Mouse (Mus musculus): ENCODE data around the gene Clybl.

Gene Clybl

GRCm38 (mm10) chr14:122387781-122388180 is 206.3 kb downstream of the Clybl start:
- DNase-seq (ENCODE audit: low spot score), result no peak

GRCm38 (mm10) chr14:122388431-122389031 is 207.0 kb downstream of the Clybl start:
- no peak for DNase-seq (ENCODE audit: low spot score)

- DNase-seq (ENCODE audit: low spot score), result no peak
Observed at GRCm38 (mm10) chr14:122389684-122390370, 208.3 kb downstream of the Clybl start.

- no peak for DNase-seq (ENCODE audit: low spot score)
Observed at GRCm38 (mm10) chr14:122390935-122391334, 209.4 kb downstream of the Clybl start.

GRCm38 (mm10) chr14:122393119-122393518 is 211.6 kb downstream of the Clybl start:
- no peak for DNase-seq (ENCODE audit: low spot score)

- no peak for DNase-seq (ENCODE audit: low spot score)
Observed at GRCm38 (mm10) chr14:122398676-122399075, 217.2 kb downstream of the Clybl start.

- DNase-seq (ENCODE audit: low spot score), result no peak
Observed at GRCm38 (mm10) chr14:122399906-122400305, 218.4 kb downstream of the Clybl start.

- no peak for DNase-seq (ENCODE audit: low spot score)
Observed at GRCm38 (mm10) chr14:122401886-122402285, 220.4 kb downstream of the Clybl start.

GRCm38 (mm10) chr14:122402716-122403258 is 221.3 kb downstream of the Clybl start:
- DNase-seq (ENCODE audit: low spot score), result no peak

- no peak for DNase-seq (ENCODE audit: low spot score)
Observed at GRCm38 (mm10) chr14:122403422-122403940, 222.0 kb downstream of the Clybl start.

GRCm38 (mm10) chr14:122404596-122405154 is 223.2 kb downstream of the Clybl start:
- no peak for DNase-seq (ENCODE audit: low spot score)

- DNase-seq (ENCODE audit: low spot score), result no peak
Observed at GRCm38 (mm10) chr14:122405236-122405635, 223.7 kb downstream of the Clybl start.

GRCm38 (mm10) chr14:122405897-122406540 is 224.5 kb downstream of the Clybl start:
- no peak for DNase-seq (ENCODE audit: low spot score)

GRCm38 (mm10) chr14:122406541-122407219 is 225.2 kb downstream of the Clybl start:
- DNase-seq (ENCODE audit: low spot score), result no peak

GRCm38 (mm10) chr14:122412841-122413541 is 231.5 kb downstream of the Clybl start:
- DNase-seq (ENCODE audit: low spot score), result no peak

- DNase-seq (ENCODE audit: low spot score), result no peak
Observed at GRCm38 (mm10) chr14:122413542-122413928, 232.0 kb downstream of the Clybl start.

- no peak for DNase-seq (ENCODE audit: low spot score)
Observed at GRCm38 (mm10) chr14:122414786-122415185, 233.3 kb downstream of the Clybl start.

- DNase-seq (ENCODE audit: low spot score), result no peak
Observed at GRCm38 (mm10) chr14:122416166-122416771, 234.8 kb downstream of the Clybl start.

- no peak for DNase-seq (ENCODE audit: low spot score)
Observed at GRCm38 (mm10) chr14:122424441-122424840, 242.9 kb downstream of the Clybl start.

- no peak for DNase-seq (ENCODE audit: low spot score)
Observed at GRCm38 (mm10) chr14:122426529-122427203, 245.2 kb downstream of the Clybl start.

Data from testis, postnatal 10 days (tissue).